Mouse (Mus musculus): ENCODE measurements around the gene Otc. TPM values are rescaled to one million over a fixed set of nuclear protein-coding genes. Genes with fewer than 3 reads are reported as not detected.
A peak's percentile ranks its signal among the peaks of the same experiment; 100 is the strongest.

Gene Otc
- polyA plus RNA-seq (2012; rRNA removed), result 0.21 TPM in 1 of 2 replicates, not detected in the other

- WGBS, result 34% methylated on average over 2 of the region's 2 CpGs
- no peak for DNase-seq
- Histone ChIP-seq H3K4me1 (ENCODE audit: control insufficient read depth, insufficient read depth, low read length) (peaks cover 2% of the 10 kb centered on the region; the same call in 1 of the 2 replicates), H3K4me3 (replicated peaks; ENCODE audit: extremely low read depth, low read depth, low read length) (no peak within 1 kb of the TSS)
- no peak for TF ChIP-seq POLR2A (IDR thresholded peaks at IDR 0.05; ENCODE audit: borderline replicate concordance, extremely low read depth, low read depth, low read length)
- no peak for TF ChIP-seq CTCF (IDR thresholded peaks at IDR 0.05; ENCODE audit: insufficient read depth, low read length)
Observed at GRCm38 (mm10) chrX:10251852-10252504, at the start of gene Otc. Gene Otc (plus strand): TSS chrX:10252305.

GRCm38 (mm10) chrX:10205937-10206336 lies 46.2 kb upstream of the Otc start:
- no peak for DNase-seq
- Histone ChIP-seq H3K4me1 (ENCODE audit: control insufficient read depth, insufficient read depth, low read length) (no peaks in the 10 kb centered on the region), H3K4me3 (replicated peaks; ENCODE audit: extremely low read depth, low read depth, low read length) (no peak overlapping the region)
- TF ChIP-seq POLR2A (IDR thresholded peaks at IDR 0.05; ENCODE audit: borderline replicate concordance, extremely low read depth, low read depth, low read length) (no peak), CTCF (IDR thresholded peaks at IDR 0.05; ENCODE audit: insufficient read depth, low read length) (no peak)
- WGBS, result 70% methylated on average over 5 of the region's 5 CpGs

- H3K4me3 ChIP-seq (replicated peaks; ENCODE audit: extremely low read depth, low read depth, low read length), result peak overlapping the region; percentile 91
- WGBS, result 32% methylated on average over 16 of the region's 16 CpGs
- DNase-seq, result no peak
- TF ChIP-seq CTCF (IDR thresholded peaks at IDR 0.05; ENCODE audit: insufficient read depth, low read length), result no peak
- TF ChIP-seq POLR2A (IDR thresholded peaks at IDR 0.05; ENCODE audit: borderline replicate concordance, extremely low read depth, low read depth, low read length), result no peak
- H3K4me1 ChIP-seq (ENCODE audit: control insufficient read depth, insufficient read depth, low read length), result no peaks in the 10 kb centered on the region
Observed at GRCm38 (mm10) chrX:10215972-10216371, 36.1 kb upstream of the Otc start.

- DNase-seq, result peak; percentile 89
- TF ChIP-seq POLR2A (IDR thresholded peaks at IDR 0.05; ENCODE audit: borderline replicate concordance, extremely low read depth, low read depth, low read length) (no peak), CTCF (IDR thresholded peaks at IDR 0.05; ENCODE audit: insufficient read depth, low read length) (peak; percentile 52)
- 22% methylated on average over 47 of the region's 47 CpGs for WGBS
Observed at GRCm38 (mm10) chrX:10216410-10216949, 35.6 kb upstream of the Otc start, which contains the start of gene Rpgr. Gene Rpgr (minus strand): TSS chrX:10216920.

DNA sequence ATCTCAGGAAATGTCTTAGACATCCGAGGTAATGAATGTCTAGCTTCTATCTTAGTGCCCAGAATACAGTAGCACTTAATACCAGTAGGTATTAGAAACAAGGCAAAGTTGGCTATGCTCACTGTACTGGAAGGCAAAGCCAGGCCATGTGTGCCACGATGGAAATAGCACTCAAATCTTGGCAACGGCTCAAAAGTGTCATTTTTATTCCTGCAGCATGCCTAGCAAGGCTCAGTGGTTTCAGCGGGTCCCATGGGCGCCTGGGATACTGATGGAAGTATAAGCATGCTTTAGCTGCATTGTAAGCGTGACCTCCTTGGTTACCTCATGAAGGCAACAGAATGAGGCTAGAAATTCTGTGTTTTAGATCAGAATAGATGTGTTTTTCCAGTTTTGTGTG lies 32.8 kb upstream of the Otc start:
- TF ChIP-seq CTCF (IDR thresholded peaks at IDR 0.05; ENCODE audit: insufficient read depth, low read length) (no peak), POLR2A (IDR thresholded peaks at IDR 0.05; ENCODE audit: borderline replicate concordance, extremely low read depth, low read depth, low read length) (no peak)
- 53% methylated on average over 6 of the region's 6 CpGs for WGBS
- no peak overlapping the region for H3K4me3 ChIP-seq (replicated peaks; ENCODE audit: extremely low read depth, low read depth, low read length)
- no peaks in the 10 kb centered on the region for H3K4me1 ChIP-seq (ENCODE audit: control insufficient read depth, insufficient read depth, low read length)
- DNase-seq, result no peak

More at GRCm38 (mm10) chrX:10216410-10216949, 35.6 kb upstream of the Otc start, which contains the start of gene Rpgr:
- H3K4me1 ChIP-seq (ENCODE audit: control insufficient read depth, insufficient read depth, low read length), result no peaks in the 10 kb centered on the region
- peak within 1 kb of the TSS; percentile 91 for H3K4me3 ChIP-seq (replicated peaks; ENCODE audit: extremely low read depth, low read depth, low read length)

DNA sequence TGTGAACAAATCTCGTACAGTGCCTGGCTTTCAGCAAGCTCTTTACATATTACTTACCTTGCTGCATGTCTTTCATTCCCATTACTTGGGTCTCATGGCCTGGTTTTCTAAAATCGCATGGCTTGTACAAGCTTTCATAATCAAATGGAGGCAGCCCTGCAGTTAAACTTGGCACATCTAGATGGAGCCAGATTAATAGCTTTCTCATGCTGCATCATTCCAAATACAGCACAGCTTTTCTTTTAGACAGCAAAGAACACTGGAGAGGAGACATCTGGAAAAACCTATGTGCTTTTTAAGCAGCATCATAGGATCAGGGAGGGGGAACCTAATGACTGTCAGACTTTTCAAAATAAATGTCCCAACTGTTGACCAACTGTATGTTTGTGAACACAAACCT lies 19.1 kb upstream of the Otc start:
- 52% methylated on average over 2 of the region's 2 CpGs for WGBS
- TF ChIP-seq POLR2A (IDR thresholded peaks at IDR 0.05; ENCODE audit: borderline replicate concordance, extremely low read depth, low read depth, low read length), result no peak
- no peak for TF ChIP-seq CTCF (IDR thresholded peaks at IDR 0.05; ENCODE audit: insufficient read depth, low read length)
- no peak for DNase-seq
- Histone ChIP-seq H3K4me3 (replicated peaks; ENCODE audit: extremely low read depth, low read depth, low read length) (no peak overlapping the region), H3K4me1 (ENCODE audit: control insufficient read depth, insufficient read depth, low read length) (no peaks in the 10 kb centered on the region; the same call in none of the 2 replicates)

GRCm38 (mm10) chrX:10234617-10235016 lies 17.5 kb upstream of the Otc start:
- Histone ChIP-seq H3K4me1 (ENCODE audit: control insufficient read depth, insufficient read depth, low read length) (no peaks in the 10 kb centered on the region; the same call in none of the 2 replicates), H3K4me3 (replicated peaks; ENCODE audit: extremely low read depth, low read depth, low read length) (no peak overlapping the region)
- TF ChIP-seq CTCF (IDR thresholded peaks at IDR 0.05; ENCODE audit: insufficient read depth, low read length) (no peak), POLR2A (IDR thresholded peaks at IDR 0.05; ENCODE audit: borderline replicate concordance, extremely low read depth, low read depth, low read length) (no peak)
- 50% methylated on average over 3 of the region's 3 CpGs for WGBS
- no peak for DNase-seq

DNA sequence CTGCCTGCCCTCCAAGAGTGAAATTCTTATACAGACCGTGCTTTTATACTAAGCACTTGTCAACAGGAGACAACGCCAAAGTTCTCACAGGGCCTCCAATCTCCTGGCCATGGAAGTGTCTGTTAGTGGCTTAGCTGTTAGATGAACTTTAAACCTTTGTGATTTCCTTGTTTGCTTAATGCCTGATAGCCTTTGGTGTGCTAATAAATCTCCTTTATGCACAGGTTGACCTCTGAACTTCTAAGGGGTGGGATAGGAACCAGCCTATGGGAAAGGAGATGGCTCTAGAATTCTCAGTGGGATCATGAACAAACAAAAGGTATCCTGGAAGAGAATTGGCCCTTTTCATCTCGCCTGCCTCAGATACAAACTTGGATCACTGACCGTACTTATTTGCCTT lies 12.6 kb upstream of the Otc start:
- Histone ChIP-seq H3K4me1 (ENCODE audit: control insufficient read depth, insufficient read depth, low read length) (no peaks in the 10 kb centered on the region), H3K4me3 (replicated peaks; ENCODE audit: extremely low read depth, low read depth, low read length) (no peak overlapping the region)
- no peak for DNase-seq
- WGBS, result 56% methylated on average over 4 of the region's 4 CpGs
- TF ChIP-seq POLR2A (IDR thresholded peaks at IDR 0.05; ENCODE audit: borderline replicate concordance, extremely low read depth, low read depth, low read length) (no peak), CTCF (IDR thresholded peaks at IDR 0.05; ENCODE audit: insufficient read depth, low read length) (no peak)

- no peak for TF ChIP-seq CTCF (IDR thresholded peaks at IDR 0.05; ENCODE audit: insufficient read depth, low read length)
- no peak for TF ChIP-seq POLR2A (IDR thresholded peaks at IDR 0.05; ENCODE audit: borderline replicate concordance, extremely low read depth, low read depth, low read length)
- Histone ChIP-seq H3K4me1 (ENCODE audit: control insufficient read depth, insufficient read depth, low read length) (no peaks in the 10 kb centered on the region), H3K4me3 (replicated peaks; ENCODE audit: extremely low read depth, low read depth, low read length) (no peak overlapping the region)
- WGBS, result 71% methylated on average over 3 of the region's 3 CpGs
- DNase-seq, result no peak
Observed at GRCm38 (mm10) chrX:10243916-10244315, 8.2 kb upstream of the Otc start.

DNA sequence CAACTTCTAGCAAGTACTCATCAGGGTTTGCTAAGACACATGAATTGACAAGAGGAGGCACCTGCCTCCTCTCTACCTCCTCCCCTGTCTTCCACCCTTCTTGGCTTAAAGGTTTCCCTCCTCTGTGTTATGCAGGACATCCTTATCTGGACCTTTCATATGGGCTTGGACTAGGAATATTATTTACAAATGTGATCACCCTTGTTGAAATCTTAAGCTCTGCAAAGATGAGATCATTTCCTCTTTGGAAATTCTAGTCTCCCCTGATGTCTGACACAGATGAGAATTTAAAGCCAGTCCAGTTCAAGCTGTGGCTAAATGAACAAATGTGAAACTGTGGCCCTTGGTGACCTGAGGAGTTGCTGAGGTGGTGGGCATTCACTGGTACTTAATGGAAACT lies 748 bp upstream of the Otc start:
- TF ChIP-seq CTCF (IDR thresholded peaks at IDR 0.05; ENCODE audit: insufficient read depth, low read length), result no peak
- TF ChIP-seq POLR2A (IDR thresholded peaks at IDR 0.05; ENCODE audit: borderline replicate concordance, extremely low read depth, low read depth, low read length), result no peak
- peaks cover 2% of the 10 kb centered on the region; the same call in 1 of the 2 replicates for H3K4me1 ChIP-seq (ENCODE audit: control insufficient read depth, insufficient read depth, low read length)
- DNase-seq, result no peak
- H3K4me3 ChIP-seq (replicated peaks; ENCODE audit: extremely low read depth, low read depth, low read length), result no peak overlapping the region

All from lung, adult 2 months (tissue).